Mouse (Mus musculus): ENCODE measurements at regions not wholly inside any gene's neighbourhood (a gene's known extent, or its start where the extent isn't known, plus 50 kb on each side); places are given as distances from the start of the nearest gene placed in this dataset.
"Not testable (repeated sequence)": the region's sequence is repeated elsewhere in the genome, so short reads cannot be mapped to it uniquely, and the experiment has no call there.

- peak; percentile 18 for DNase-seq
Measured at GRCm38 (mm10) chr14:86184663-86185381, 956.2 kb downstream of the Diaph3 start.

- no peak for DNase-seq
Measured at GRCm38 (mm10) chr14:86178517-86178916, 962.5 kb downstream of the Diaph3 start.

- DNase-seq, result no peak
Measured at GRCm38 (mm10) chr14:86171118-86171517, 969.9 kb downstream of the Diaph3 start.

GRCm38 (mm10) chr14:86159151-86159550 is 981.9 kb downstream of the Diaph3 start:
- no peak for DNase-seq

GRCm38 (mm10) chr14:86154688-86155087 is 986.3 kb downstream of the Diaph3 start:
- DNase-seq, result no peak

- no peak for DNase-seq
Measured at GRCm38 (mm10) chr14:86151276-86151675, 989.8 kb downstream of the Diaph3 start.

GRCm38 (mm10) chr14:86150329-86150866 is 990.6 kb downstream of the Diaph3 start:
- no peak for DNase-seq

- DNase-seq, result no peak
Measured at GRCm38 (mm10) chr14:86115254-86116057, 1025.6 kb downstream of the Diaph3 start.

- no peak for DNase-seq
Measured at GRCm38 (mm10) chr14:86101497-86101896, 1039.5 kb downstream of the Diaph3 start.

- DNase-seq, result no peak
Measured at GRCm38 (mm10) chr14:86070313-86071100, 1070.5 kb downstream of the Diaph3 start.

- no peak for DNase-seq
Measured at GRCm38 (mm10) chr14:86069329-86069728, 1071.7 kb downstream of the Diaph3 start.

GRCm38 (mm10) chr14:86067743-86068142 is 1073.3 kb downstream of the Diaph3 start:
- no peak for DNase-seq

GRCm38 (mm10) chr14:86063620-86063943 is 1077.5 kb downstream of the Diaph3 start:
- DNase-seq, result no peak

GRCm38 (mm10) chr14:86062885-86063619 is 1078.0 kb downstream of the Diaph3 start:
- DNase-seq, result peak; percentile 5

GRCm38 (mm10) chr14:86056991-86057390 is 1084.0 kb downstream of the Diaph3 start:
- DNase-seq, result no peak

- no peak for DNase-seq
Measured at GRCm38 (mm10) chr14:86054668-86055067, 1086.4 kb downstream of the Diaph3 start.

- no peak for DNase-seq
Measured at GRCm38 (mm10) chr14:86029401-86029800, 1111.6 kb downstream of the Diaph3 start.

- DNase-seq, result not testable (repeated sequence)
Measured at GRCm38 (mm10) chr14:86017611-86018010, 1123.4 kb downstream of the Diaph3 start.
